Mouse (Mus musculus): ENCODE data around the gene Acly. TPM values are rescaled to one million over a fixed set of nuclear protein-coding genes. Genes with fewer than 3 reads are reported as not detected.

Acly gene
- 100 to 1,000 TPM; 103 to 109 TPM for total RNA-seq (2021)

- DNase-seq: peak; percentile 97
Measured at GRCm38 (mm10) chr11:100527458-100528374, at the start of gene Acly. Gene Acly, minus strand, starts transcription at chr11:100528000.

DNA sequence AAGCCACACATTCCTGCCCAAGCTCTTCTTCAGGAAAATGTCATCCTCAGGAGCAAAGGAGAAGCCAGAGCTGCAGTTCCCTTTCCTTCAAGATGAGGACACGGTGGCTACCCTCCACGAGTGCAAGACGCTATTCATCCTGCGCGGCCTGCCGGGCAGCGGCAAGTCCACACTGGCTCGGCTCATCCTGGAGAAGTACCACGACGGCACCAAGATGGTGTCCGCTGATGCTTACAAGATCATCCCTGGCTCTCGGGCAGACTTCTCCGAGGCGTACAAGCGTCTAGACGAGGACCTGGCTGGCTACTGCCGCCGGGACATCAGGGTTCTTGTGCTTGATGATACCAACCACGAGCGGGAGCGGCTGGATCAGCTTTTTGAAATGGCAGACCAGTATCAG lies 48.5 kb upstream of the Acly start:
- DNase-seq: no peak

- peak; percentile 62 to 65 for DNase-seq
Measured at GRCm38 (mm10) chr11:100575484-100575855, 47.7 kb upstream of the Acly start.

DNA sequence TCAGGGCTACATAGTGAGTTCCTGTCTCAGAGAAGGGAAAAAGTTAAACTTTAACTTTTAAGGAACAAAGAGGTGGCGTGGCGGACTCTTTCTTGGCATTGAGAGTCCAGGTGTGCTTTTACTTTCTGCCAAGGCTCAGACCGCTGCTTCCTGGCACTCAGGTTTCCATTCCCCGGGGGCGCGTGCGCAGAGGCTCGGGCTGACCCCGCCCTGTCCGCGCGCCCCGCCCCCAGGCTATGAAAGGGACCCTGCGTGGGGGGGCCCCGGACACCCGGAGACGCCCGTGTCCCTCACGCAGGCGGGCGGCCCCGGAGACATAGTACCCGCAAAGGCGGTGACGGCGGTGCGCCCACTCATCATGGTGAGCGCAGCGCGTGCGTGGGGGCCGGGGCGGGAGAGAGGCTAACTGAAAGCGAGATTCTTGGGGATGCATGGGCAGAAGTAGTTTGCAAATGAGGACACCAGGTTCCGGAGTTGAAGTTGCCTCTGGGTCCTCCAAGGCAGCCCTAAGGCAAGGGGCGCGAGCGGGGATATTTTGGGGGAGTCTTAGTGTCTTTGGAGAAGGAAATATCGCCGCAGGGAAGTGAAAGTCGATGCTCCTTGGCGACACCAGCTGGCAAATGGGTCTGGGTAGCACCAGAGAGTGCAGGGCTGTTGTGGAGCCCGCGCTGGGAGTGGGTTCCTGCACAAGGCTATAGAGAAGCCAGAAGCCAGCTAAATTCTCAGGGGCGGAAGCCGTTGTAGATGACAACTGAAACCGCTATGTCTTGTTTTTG lies 47.1 kb upstream of the Acly start, which contains the start of gene Cnp:
Cnp (plus strand) TSS at position 197 of the 776 bp plus-strand sequence.
- DNase-seq: peak; percentile 63 to 66

DNA sequence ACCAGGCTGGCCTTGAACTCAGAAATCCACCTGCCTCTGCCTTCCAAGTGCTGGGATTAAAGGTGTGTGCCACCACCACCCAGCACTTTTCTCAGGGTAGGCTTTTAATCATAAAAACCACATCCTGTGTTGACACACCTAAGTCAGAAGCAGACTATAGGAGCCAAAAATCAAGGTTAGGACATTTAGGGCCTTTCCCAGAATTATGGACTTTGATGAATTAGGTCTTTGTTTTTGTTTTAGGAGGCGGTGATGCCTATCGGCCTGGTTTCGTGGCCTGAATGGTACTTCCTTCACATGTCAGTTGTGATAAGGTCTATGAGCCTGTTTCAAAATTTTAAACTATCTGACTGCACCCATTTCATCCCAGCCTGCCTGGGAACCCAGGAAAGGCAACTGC lies 46.4 kb upstream of the Acly start:
- no peak for DNase-seq

DNA sequence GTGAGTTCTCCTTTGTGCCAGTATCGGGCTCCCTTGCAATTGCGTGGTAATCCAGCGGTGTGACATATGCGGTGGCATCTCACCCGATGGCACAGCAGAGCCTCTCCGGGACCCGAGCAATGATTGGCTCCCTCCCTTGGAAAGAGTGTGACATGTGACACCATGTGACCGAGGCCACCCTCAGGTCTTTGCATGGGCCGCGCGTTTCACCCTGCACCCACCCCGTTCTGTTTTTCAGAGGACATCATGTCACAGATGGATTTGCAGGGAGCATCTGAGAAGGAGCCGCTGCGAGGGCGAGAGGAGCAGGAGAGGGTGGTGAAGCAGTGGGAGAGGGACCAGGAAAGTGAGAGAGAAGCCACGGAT lies 43.4 kb upstream of the Acly start:
- DNase-seq: peak in 1 of 2 experiments; percentile 39

- DNase-seq: peak; percentile 61 to 80
Measured at GRCm38 (mm10) chr11:100570430-100571201, 42.8 kb upstream of the Acly start.

- no peak for DNase-seq
Measured at GRCm38 (mm10) chr11:100569789-100570188, 42.0 kb upstream of the Acly start.

GRCm38 (mm10) chr11:100568692-100569091 lies 40.9 kb upstream of the Acly start:
- no peak for DNase-seq

- DNase-seq: no peak
Measured at GRCm38 (mm10) chr11:100567815-100568245, 40.0 kb upstream of the Acly start.

GRCm38 (mm10) chr11:100567229-100567628 lies 39.4 kb upstream of the Acly start:
- DNase-seq: no peak

- DNase-seq: no peak
Measured at GRCm38 (mm10) chr11:100564703-100565102, 36.9 kb upstream of the Acly start.

DNA sequence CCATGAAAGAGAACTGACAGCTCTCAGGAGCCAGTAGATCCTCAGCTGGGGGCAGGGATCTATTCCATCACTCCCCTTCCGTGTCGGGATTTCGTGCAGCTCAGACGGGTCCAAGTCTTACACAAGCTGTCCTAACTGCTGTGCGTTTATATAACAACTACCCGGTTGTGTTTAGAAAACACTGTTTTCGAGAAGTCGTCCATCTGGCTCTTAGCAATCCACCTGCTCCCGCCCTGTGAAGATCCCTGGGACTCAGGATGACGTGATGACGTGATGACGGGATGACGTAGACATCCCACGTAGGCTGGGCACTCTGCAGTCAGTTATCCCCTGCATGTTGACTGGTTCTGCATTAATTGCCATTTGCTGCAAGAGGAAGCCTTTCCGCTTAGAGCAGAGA lies 36.5 kb upstream of the Acly start:
- peak; percentile 74 to 78 for DNase-seq

GRCm38 (mm10) chr11:100561748-100562147 lies 33.9 kb upstream of the Acly start:
- no peak for DNase-seq

DNA sequence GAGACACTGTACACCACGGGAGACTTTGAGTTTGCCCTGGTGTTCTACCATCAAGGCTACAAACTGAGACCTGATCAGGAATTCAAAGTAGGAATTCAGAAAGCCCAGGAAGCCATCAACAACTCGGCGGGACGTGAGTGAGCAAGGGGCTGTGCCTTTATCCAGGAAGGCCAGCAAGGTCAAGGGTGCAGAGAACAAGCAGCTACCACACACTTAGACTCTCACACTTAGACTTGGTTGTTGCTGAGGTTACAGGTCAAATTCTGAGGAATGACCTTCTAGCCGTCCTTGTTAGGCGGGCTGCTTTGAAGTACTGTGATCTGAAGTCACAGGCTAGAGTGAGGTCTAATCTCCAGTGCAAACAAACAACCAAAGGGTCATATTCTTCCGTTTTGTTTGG lies 31.7 kb upstream of the Acly start:
- no peak for DNase-seq

GRCm38 (mm10) chr11:100557563-100557962 lies 29.8 kb upstream of the Acly start:
- no peak for DNase-seq

DNA sequence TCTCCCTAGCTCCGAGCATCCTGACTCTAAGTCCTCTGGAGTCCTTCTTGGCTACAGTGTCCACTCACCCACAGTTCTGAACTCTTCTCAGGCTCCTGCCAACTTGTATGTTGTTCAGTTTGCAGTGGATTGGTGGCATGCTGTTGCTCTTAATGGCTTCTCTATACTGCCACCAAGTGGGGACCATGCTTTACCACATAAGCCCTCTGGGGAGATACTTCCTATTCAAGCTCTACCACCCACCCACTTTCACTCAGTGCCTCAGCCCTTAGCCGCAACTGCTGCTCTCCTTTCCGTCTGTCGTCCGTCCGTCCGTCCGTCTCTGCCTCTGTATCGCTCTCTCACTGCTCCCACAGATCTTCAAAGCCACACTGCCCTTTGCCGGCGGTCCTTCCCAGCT lies 27.8 kb upstream of the Acly start:
- no peak for DNase-seq

GRCm38 (mm10) chr11:100552842-100553241 lies 25.0 kb upstream of the Acly start:
- DNase-seq: no peak

- DNase-seq: no peak
Measured at GRCm38 (mm10) chr11:100550101-100550500, 22.3 kb upstream of the Acly start.

- no peak for DNase-seq
Measured at GRCm38 (mm10) chr11:100549466-100549865, 21.7 kb upstream of the Acly start.

DNA sequence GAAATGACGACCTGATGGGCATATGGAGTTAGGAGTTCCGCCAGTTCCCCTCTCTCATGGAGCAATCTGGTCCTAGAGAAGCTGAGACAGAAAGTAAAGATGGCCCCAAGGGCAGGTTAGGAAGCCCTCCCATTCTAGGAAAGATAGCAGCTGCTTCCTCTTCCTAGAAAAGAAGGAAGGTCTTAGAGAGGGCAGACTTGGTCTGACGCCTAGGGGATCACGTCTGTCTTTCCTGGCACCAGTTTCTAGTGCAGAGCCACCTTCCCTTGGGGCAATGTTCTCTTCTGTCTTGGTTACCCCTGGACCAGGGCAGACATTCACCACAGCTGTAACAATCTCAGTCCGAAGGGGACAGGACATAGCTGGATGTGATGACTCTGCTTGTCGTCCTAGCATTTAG lies 20.3 kb upstream of the Acly start:
- DNase-seq: no peak

- DNase-seq: no peak
Measured at GRCm38 (mm10) chr11:100546955-100547354, 19.2 kb upstream of the Acly start.

- DNase-seq: no peak
Measured at GRCm38 (mm10) chr11:100545746-100546085, 17.9 kb upstream of the Acly start.

All from layer of hippocampus, postnatal 36 days (tissue).